Mouse (Mus musculus) ES-Bruce4 (cell line): ENCODE measurements around the gene Fam117a.

ENCODE experiments used
- CTCF ChIP-seq: IDR thresholded peaks from one replicate; pipeline ENCODE4 v1.8.1; 2011; ENCODE audit warnings: low read depth, low read length
- EP300 ChIP-seq: IDR thresholded peaks from 2 replicates; pipeline ENCODE4 v1.6.1; 2011; ENCODE audit warnings: low read depth, low read length; ENCODE audit not compliant: insufficient read depth
- POLR2A ChIP-seq: IDR thresholded peaks from one replicate; pipeline ENCODE4 v1.8.1; 2011; ENCODE audit warnings: low read length; ENCODE audit not compliant: insufficient read depth

DNA sequence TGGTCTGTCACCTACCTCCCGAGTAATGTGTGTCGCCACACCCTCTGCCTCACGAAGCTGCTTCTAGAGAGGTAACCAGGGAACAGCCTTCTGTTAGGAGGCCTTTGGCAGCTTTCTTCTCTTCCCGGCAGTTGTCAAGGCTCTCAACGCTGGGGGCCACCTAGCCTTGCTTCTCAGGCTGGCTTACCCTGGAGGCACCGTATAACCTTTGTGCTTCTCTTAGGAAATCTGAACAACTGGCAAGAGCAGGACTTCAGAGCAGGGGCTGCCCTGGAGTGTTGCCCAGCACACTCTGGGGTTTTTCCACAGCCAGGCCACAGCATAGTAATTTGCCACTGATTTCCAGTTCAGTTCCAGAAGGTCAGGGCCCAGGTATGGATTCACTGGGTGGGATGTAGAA, 13.5 kb downstream of the Fam117a start:
- TF ChIP-seq POLR2A (no peak), CTCF (no peak), EP300 (no peak)
